Mouse (Mus musculus) liver, adult 2 months (tissue): ENCODE measurements at regions not wholly inside any gene's neighbourhood (a gene's known extent, or its start where the extent isn't known, plus 50 kb on each side); places are given as distances from the start of the nearest gene placed in this dataset.

Experiments used
- DNase-seq: peaks from one replicate; pipeline ENCODE4 v3.0.0-alpha.2; 2011; ENCODE audit warnings: low read depth, low spot score; ENCODE audit errors: extremely low read depth
- H3K27ac ChIP-seq: fragments of 200-500 bp; replicated peaks from 2 replicates; pipeline ENCODE4 v1.5.1; 2012; ENCODE audit warnings: low read depth, mild to moderate bottlenecking, control low read depth, inconsistent platforms, low read length; ENCODE audit not compliant: insufficient read depth
- H3K27me3 ChIP-seq: fragments of 200-500 bp; 2 replicates; pipeline ENCODE4 v1.6.1; 2012; ENCODE audit warnings: mild to moderate bottlenecking, moderate library complexity, low read length, inconsistent platforms; ENCODE audit not compliant: control insufficient read depth, insufficient read depth
- H3K36me3 ChIP-seq: fragments of 200-500 bp; 2 replicates; pipeline ENCODE4 v1.6.1; 2012; ENCODE audit warnings: low read length, inconsistent platforms; ENCODE audit not compliant: control insufficient read depth, insufficient read depth
- H3K4me1 ChIP-seq: fragments of 200-500 bp; 2 replicates; pipeline ENCODE4 v1.6.1; 2011; ENCODE audit warnings: low read length; ENCODE audit not compliant: control insufficient read depth, insufficient read depth
- H3K4me3 ChIP-seq: fragments of 200-500 bp; 2 replicates; pipeline ENCODE4 v1.5.1; 2011; ENCODE audit warnings: low read depth, mild to moderate bottlenecking, control low read depth, low read length, moderate library complexity; ENCODE audit not compliant: insufficient read depth
- H3K79me2 ChIP-seq: fragments of 200-500 bp; 2 replicates; pipeline ENCODE4 v1.6.1; 2012; ENCODE audit warnings: inconsistent platforms, mild to moderate bottlenecking, low read length, moderate library complexity; ENCODE audit not compliant: control insufficient read depth, insufficient read depth
- H3K9ac ChIP-seq: fragments of 200-500 bp; 2 replicates; pipeline ENCODE4 v1.6.1; 2012; ENCODE audit warnings: low read depth, mild to moderate bottlenecking, control low read depth, inconsistent platforms, low read length
- CTCF ChIP-seq: fragments of 200-500 bp; IDR thresholded peaks from 2 replicates; pipeline ENCODE4 v1.5.1; 2011; ENCODE audit warnings: low read depth, low read length, control low read depth
- POLR2A ChIP-seq: fragments of 200-500 bp; IDR thresholded peaks from 2 replicates; pipeline ENCODE4 v1.6.1; 2011; ENCODE audit warnings: low read length, control low read depth; ENCODE audit not compliant: insufficient read depth; ENCODE audit errors: extremely low read depth
- WGBS: fragments of 180-500 bp; shearing (Covaris S2); methylation state at CpG from one replicate; pipeline ENCODE4 v1.1.7; 2018; 5-methylcytosine and 5-hydroxymethylcytosine counted together

DNA sequence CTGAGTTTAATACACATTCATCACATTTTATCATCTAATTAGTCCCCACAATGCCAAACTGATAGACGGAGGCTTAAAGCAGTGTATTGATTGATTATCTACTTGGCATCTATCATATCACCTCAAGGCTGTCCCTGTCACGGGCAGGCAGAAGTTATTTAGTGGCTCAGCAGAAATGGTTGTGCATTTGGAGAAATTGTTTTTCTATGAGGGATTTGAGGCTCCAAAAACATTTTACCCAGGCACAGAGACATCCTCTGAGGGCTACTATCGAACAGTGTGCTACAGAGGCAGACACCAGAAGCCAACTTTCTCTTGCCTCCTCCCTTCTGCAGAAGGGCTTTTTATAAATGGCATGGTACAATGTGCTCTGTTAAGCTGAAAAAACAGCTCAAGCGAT lies 230.8 kb upstream of the Zkscan2 start:
- WGBS, result 64% methylated on average over 4 of the region's 4 CpGs
- Histone ChIP-seq H3K4me1 (no peaks in the 10 kb centered on the region), H3K36me3 (no peaks in the 10 kb centered on the region), H3K27ac (no peak overlapping the region), H3K4me3 (no peak overlapping the region), H3K9ac (no peak overlapping the region), H3K79me2 (no peaks in the 10 kb centered on the region), H3K27me3 (no peaks in the 10 kb centered on the region)
- TF ChIP-seq CTCF, result no peak
- TF ChIP-seq POLR2A, result no peak
- no peak for DNase-seq

DNA sequence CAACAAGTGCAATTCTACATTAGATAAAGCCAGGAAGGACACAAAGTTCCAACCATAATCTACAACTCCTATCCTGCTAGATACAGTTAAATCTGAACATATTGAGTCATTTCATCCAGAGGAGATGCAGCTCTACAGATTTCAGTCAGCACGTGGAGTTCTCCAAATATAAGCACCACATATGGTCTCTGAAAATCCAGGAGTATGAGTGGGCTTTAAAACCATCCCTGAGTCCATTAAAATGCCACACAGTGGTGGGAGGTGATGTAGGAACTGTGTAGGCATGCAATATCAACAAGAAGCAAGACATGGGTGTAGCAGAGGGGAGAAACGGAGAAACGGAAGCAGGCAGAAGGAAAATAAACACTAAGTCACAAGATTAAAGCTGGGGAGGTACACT lies 232.8 kb upstream of the Zkscan2 start:
- WGBS, result 77% methylated on average over 3 of the region's 3 CpGs
- no peak overlapping the region for H3K27ac ChIP-seq
- no peak overlapping the region for H3K4me3 ChIP-seq
- H3K9ac ChIP-seq, result no peak overlapping the region
- TF ChIP-seq POLR2A (no peak), CTCF (no peak)
- no peaks in the 10 kb centered on the region for H3K27me3 ChIP-seq
- no peaks in the 10 kb centered on the region for H3K36me3 ChIP-seq
- no peaks in the 10 kb centered on the region for H3K79me2 ChIP-seq
- no peaks in the 10 kb centered on the region for H3K4me1 ChIP-seq
- no peak for DNase-seq

DNA sequence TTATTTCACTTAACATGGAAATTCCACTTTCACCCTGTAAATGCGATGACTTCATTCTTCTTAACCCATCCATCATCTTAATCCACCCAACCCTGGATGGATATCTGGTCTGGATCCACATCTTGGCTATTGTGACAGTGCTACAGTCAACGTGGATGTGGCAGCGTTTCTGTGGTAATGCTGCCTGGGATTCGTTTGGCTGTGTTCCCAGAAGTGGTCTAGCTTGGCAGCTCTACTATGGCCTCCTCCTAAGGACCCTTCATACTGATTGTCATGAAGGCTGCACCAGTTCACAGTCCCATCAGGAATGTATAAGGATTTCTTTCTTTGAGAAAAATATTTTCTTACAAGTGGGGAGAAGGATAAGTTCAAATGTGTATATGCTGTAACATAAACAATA lies 234.7 kb upstream of the Hs3st4 start:
- Histone ChIP-seq H3K9ac (no peak overlapping the region), H3K27me3 (no peaks in the 10 kb centered on the region), H3K4me3 (no peak overlapping the region), H3K4me1 (no peaks in the 10 kb centered on the region), H3K27ac (no peak overlapping the region), H3K36me3 (no peaks in the 10 kb centered on the region), H3K79me2 (no peaks in the 10 kb centered on the region)
- DNase-seq, result no peak
- 61% methylated on average over 4 of the region's 4 CpGs for WGBS
- no peak for TF ChIP-seq CTCF
- TF ChIP-seq POLR2A, result no peak

DNA sequence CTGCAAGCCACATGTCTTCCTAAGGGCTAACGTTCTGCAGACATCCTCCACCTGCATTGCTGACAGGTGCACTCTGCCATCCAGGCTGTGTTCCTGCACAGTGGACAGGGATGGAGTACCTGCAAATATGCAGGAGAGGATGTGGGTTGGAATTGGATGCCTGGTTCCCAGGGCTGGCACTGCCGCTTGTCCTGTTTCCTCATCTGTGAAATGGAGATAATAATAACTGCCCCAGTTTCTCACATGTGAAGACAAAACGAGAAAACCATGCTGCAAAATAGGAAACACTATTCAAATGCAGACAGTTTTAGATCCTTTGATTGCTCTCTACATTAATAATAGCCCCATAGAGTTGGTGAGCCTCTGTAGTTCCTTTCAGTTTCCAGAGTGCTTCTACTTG lies 229.4 kb upstream of the Hs3st4 start:
- Histone ChIP-seq H3K27me3 (no peaks in the 10 kb centered on the region), H3K4me1 (no peaks in the 10 kb centered on the region), H3K9ac (no peak overlapping the region), H3K79me2 (no peaks in the 10 kb centered on the region), H3K36me3 (no peaks in the 10 kb centered on the region), H3K4me3 (no peak overlapping the region), H3K27ac (no peak overlapping the region)
- TF ChIP-seq CTCF, result no peak
- TF ChIP-seq POLR2A, result no peak
- 69% methylated on average over 3 of the region's 3 CpGs for WGBS
- no peak for DNase-seq

DNA sequence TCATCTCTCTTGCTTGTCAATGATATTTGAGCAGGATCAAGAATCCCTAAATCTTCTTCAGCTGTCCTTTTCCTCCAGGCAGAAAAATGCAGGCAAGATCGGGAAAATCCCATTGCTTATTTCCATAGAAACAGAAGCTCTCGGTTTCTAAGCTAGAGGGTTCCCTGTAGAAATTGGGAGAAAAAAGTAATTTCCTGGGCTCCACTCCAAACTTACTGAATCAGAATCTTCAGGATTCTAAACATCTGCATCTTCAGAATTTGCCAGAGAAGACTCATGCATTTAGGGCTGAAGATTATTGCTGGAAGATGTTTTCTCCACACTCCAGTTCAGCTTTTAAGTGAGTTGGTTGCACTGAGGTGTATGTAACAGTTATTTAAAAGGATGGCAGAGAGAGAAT lies 187.6 kb upstream of the Hs3st4 start:
- Histone ChIP-seq H3K79me2 (no peaks in the 10 kb centered on the region), H3K4me3 (no peak overlapping the region), H3K27me3 (no peaks in the 10 kb centered on the region), H3K27ac (no peak overlapping the region), H3K4me1 (no peaks in the 10 kb centered on the region), H3K36me3 (no peaks in the 10 kb centered on the region), H3K9ac (no peak overlapping the region)
- DNase-seq, result no peak
- no peak for TF ChIP-seq POLR2A
- 87% methylated on average over 2 of the region's 2 CpGs for WGBS

DNA sequence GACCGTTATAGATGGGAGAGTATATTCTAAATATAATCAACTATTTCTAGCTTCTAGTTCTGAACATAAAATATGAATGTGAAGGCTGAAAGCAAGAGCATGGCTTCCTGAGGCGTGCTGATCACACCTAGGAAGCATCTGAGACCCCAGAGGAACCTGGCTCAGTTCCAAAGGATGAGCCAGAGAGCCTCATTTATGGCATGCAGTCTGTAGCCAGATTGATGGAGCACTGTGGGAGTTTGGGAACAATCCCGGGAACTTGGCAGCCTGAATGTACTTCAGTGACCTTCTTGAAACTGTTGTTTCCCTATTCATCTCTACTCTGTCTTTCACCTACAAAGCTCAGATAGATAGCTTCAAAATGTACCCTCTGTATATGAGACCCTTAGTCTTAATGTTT lies 186.6 kb upstream of the Hs3st4 start:
- Histone ChIP-seq H3K79me2 (no peaks in the 10 kb centered on the region), H3K9ac (no peak overlapping the region)
- no peak for TF ChIP-seq POLR2A
- no peak for TF ChIP-seq CTCF

DNA sequence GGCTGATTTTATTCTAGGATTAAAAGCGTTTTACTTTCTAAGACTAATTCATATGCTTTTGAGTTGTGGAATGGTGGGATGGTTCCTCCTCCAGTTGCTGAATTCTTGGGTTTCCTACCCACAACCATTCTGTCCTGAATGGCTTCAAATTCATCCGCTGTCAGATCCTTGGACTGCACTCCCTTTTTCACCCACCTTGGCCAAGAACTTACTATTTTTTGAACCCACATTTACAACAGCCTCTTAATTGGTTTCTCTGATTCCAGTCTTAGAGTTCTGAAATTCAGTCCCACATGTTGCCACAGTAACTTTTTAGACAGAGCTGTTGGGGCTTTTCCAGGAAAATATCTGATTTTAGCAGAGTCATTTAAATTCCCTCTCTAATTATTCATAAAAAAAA lies 177.0 kb upstream of the Hs3st4 start:
- no peaks in the 10 kb centered on the region for H3K4me1 ChIP-seq
- no peaks in the 10 kb centered on the region for H3K79me2 ChIP-seq
- no peak overlapping the region for H3K4me3 ChIP-seq
- H3K36me3 ChIP-seq, result no peaks in the 10 kb centered on the region
- no peak for TF ChIP-seq CTCF
- no peak for TF ChIP-seq POLR2A
- DNase-seq, result no peak
- H3K27ac ChIP-seq, result no peak overlapping the region
- 83% methylated on average over 2 of the region's 2 CpGs for WGBS
- no peaks in the 10 kb centered on the region for H3K27me3 ChIP-seq
- H3K9ac ChIP-seq, result no peak overlapping the region

More for the DNA sequence above, 186.6 kb upstream of the Hs3st4 start:
- Histone ChIP-seq H3K4me1 (no peaks in the 10 kb centered on the region), H3K27me3 (no peaks in the 10 kb centered on the region), H3K36me3 (no peaks in the 10 kb centered on the region), H3K4me3 (no peak overlapping the region), H3K27ac (no peak overlapping the region)
- 66% methylated on average over 3 of the region's 3 CpGs for WGBS
- DNase-seq, result no peak
